Mouse (Mus musculus) right cerebral cortex, postnatal 10 days (tissue): ENCODE measurements around the gene Atp6v0a4.

Experiments used
- DNase-seq, 2 experiments: peaks; one replicate each; pipeline ENCODE4 v3.0.0; 2021; ENCODE audit warnings: low spot score in 2 of 2

Atp6v0a4 gene

DNA sequence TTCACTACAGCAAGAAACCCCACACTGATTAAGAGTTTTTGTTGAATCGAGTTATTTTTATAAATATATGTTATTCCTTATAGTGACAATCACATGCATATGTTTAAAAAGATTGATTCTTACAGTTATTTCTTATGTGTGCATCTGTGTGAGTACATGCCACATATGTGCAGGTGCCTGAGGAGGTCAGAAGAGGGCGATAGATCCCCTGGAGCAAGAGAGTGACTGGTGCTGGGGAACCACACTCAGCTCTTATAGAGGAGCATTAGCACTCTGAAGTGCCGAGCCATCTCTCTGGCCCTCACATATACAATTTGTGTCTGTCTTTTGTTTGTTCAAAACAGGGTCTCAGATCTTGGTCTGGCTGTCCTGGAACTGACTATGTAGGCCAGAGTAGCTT lies 50.8 kb downstream of the Atp6v0a4 start:
- no peak for DNase-seq

DNA sequence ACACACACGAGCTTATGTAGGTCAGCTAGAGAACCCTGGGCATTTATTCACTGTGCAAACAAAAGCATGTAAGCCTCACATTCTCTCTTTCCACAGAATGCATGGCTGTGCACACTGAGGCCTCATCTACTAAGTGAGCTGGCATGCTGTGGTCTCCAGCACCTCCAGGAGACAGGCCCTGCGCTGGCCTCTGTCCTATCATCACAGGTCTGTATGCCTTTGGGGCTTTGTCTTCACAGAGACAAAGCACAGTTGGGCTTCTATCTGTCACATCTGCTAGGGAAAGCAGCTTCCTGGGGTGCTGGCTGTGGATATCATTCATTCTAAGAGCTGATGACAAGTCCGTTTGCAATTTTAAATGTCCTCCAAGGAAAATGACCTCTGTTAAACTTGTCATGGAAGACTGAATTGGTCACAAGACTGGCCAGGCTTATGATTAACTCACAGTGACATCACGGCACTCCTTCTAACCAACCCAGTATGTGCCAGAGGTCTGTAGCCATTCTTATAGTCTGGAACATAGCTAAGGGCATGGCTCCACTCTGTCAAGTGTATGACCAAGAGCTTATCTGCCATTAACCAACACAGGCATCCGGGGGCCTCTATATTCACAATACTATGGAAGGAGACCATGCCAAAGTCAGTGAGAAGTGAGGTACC lies 52.1 kb downstream of the Atp6v0a4 start:
- no peak for DNase-seq

DNA sequence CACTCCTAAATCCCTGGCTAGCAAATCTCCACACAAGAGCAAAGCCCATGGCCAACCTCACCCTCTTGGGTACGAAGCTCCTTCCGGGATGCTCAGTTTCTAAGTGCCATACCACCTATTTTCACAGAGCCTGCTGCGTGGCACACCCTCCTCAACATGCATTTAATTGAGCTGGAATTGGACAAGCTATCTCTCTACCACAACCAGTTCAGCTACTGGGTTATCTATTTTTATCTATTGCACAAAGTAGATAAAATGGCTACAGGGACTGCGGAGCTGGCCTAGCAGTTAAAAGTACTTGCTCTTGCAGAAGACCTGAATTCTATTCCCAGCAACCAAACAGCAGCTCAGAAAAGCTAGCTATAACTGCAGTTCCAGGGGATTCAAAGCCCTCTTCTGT lies 53.1 kb downstream of the Atp6v0a4 start:
- DNase-seq, result no peak

DNA sequence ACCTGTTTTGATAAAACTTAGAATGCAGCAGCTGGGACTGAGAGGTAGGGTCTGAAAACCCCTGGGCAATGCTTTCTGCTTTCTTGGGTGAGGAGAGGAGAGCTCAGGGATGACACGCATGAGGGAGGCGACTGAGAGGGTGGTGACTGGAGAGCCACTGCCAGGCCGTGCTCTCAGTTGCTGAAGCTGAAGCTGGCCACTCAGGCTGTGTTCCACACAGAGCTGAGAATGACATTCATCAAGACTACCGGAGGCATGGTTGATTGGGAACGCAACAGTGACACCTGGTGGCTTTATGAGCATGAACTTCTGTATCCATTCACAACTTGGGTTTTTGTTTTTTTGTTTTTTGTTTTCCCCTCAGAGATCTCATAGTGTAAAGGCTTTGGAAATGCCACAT lies 58.2 kb downstream of the Atp6v0a4 start:
- peak; percentile 78 for DNase-seq

DNA sequence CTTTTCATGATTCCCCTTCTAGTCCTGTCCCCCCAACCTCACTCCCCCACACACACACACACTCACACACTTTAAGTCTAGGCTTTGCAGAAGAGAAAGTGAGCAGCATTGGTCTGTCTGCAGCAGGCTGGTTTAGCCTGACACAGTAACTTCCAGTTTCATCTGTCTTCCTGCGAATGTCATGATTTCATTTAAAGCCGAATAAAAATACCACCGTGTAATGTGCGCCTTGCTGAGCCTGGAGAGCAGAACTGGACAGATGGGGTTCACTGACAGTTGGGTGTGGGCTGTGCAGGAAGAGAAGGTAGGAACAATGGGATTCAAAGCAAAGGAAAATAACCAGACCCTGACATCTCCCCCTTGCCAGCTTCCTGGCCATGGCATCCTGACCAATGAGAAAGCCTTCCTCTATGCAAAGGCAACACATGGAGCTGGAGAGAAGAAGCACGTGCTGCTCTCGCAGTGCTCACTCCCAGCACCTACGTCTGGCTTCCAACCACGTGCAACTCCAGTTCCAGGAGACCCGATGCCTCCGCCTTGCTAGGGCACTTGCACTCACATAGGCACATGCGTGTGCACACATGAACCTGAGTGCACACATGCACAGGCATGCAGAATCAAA lies 58.8 kb downstream of the Atp6v0a4 start:
- DNase-seq, result peak; percentile 40 to 57

DNA sequence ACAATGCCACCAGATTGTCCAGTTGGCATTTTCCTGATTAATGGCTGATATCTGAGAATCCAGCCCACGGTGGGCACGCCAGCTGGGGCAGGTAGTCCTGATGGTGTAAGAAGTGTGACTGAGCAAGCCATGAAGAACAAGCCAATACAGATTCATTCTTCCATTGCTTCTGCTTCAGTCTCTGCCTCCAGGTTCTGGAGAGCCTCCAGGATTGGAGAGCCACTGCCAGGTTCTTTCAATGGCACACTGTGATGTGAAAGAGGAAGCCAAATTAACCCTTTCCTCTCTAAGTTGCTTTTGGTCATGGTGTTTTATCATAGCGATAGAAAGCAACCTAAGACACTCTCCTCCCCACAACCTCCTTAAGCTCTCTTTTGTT lies 59.3 kb downstream of the Atp6v0a4 start:
- DNase-seq, result peak; percentile 82 to 85

DNA sequence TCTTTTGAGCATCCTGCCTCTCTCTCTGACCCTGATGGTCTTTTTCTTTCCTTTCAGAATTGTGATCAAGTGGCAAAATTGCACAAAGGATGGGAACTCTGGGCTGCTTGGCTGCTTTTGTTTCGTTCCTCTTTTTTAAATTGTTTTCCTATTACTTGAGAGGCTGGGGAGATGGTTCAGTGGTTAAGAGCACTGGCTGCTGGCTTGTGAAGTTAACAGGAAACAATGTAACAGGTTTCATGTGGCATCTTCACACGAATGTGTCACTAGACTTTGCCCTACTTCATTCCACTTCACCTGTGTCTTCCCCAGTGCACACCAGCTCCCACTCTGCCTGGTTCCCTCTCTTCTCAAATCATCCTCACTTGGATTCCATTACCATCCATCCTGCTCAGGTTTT lies 59.8 kb downstream of the Atp6v0a4 start:
- no peak for DNase-seq

DNA sequence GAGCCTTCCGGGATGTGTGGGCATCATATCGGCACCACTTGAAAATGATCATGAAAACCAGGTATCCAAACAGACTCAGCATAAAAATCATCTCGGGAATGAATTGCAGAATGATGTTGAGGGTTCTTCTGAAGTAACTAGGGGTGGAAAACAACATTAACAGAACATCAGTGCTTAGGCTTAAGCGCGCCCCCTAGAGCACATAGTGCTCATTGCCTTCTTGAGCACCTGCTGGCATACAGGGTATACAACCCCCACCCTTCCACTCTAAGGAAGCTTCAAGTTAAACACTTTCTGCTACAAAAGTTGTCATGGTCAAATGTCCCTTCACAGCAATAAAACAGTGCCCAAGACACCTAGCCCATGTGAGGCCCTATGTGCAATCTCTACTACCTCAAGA lies 65.6 kb downstream of the Atp6v0a4 start:
- no peak for DNase-seq

DNA sequence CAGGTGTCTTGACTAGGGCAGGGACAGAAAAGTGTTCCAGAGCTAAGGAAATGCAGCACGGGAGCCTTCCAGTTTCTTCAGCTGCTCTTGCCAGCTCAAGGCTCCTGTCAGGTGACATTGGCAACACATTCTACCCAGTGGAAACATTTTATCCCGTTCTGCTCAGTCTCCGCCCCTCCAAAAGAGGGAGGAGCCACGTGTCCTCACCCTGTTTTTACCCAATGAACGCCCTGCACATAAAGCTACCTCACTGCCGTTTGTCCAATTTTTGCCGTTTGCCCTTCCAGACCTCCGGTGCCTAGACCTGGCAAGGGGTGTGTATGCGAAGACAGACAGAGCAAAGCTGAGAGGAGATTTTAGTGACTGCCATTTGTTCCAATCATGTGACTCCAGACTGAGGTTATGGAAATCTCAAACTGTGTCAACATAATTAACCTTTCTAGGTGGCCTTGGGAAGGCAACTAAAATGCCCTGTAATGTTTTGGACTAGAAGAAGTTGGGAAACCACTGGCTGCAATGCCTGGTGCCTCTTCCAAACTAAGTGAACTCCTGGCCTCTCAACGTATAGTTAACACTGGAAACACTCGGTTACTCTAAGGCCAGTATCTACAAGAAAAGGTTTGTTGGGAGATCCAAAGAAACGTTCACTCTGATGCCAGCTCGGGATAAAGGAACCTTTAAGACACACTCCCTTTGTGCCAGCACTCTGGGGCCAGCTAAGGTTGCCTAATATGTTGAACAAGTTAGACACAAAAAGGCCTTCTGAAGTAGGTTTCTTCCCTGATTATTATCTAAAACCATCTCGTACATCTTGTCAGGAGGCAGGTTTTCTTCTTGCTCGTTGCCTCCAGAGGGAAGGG lies 68.7 kb downstream of the Atp6v0a4 start:
- DNase-seq, result no peak

DNA sequence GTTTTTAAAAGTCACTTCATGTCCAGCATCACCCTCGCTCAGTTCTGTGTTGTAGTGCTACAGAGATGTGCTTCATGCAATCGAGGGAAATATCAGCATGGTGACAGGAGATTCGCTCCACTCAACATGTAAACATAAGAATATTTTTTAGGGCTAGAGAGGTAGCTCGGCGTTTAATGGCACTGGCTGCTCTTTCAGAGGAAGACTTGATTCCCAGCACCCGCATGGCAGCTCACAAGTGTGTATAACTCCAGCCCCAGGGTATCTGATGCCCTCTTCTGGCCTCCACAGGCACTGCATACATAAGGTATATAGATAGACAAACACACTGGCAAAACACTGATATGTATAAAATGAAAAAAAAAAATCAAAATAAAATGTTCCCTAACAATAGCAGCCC lies 74.8 kb downstream of the Atp6v0a4 start:
- no peak for DNase-seq

DNA sequence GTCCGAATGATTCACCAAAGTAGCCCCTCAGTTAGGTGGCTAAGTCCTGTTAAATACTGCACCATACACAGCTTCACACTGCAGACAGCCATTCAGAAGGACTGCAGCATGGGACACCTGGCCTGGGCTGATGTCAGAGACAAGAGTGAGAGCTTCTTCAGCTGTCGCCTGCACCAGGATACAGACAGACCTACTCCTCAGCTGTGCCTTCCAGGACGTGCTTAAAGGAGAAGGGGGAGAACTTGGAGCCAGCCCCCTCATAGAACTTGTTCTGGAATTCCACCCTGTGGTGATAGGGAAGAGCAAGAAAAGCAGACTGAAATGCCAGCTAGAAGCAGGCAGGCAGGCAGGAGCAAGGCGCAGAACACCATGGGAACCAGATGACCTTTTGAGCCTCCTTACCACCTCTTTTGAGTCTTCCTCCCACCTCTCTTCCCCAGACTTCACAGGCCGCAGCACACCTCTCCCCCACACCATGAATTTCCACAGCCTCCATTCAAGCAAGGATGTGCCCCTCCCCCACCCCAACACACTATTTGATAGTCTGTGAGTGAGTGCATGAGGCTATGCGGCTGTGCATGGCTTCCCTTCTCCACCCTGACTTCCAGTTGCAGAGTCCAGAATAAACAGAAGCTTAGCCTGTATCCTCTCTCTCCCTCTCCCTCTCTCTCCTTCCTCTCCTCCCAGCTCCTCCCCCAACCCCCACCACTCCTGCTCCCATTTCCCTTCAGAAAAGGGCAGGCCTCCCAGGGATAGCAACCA lies 75.4 kb downstream of the Atp6v0a4 start:
- no peak for DNase-seq

DNA sequence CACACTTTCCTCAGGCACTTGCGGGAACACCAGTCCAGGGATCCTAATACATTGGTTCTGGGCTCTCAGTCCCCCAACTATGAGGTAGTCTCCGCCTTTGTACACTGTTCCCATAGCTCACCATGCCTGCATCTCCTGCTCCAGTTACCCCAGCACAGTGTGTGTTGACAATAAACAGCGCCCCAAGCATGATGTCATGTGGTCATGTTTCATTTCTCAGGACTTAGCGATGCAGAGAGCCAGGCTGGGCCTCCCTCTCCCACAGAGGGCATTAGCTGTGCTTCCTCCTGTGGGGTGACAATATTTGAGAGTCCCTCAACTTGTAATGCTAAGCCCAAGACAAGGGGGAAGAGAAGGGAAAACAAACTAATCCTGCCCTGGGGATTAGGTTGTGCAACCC lies 76.4 kb downstream of the Atp6v0a4 start:
- DNase-seq, result no peak

DNA sequence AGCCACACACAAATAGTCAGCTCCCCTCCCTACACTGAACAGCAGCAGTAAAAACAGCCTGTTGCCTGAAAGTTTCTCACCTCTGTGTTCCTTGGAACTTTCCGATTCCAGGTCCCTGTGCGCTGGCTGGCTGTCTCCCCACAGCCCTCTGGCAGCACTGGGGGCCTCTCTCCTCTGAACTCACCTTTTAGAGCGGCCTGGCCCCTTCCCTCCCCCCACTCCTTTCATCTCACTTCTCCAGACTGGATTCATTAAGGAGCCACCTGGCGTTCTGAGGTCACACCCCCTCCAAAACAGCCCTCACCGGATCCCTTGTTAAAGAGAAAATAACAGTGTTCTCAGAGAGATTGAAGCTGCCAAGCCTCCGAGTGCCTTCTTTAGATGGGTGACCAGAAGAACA lies 77.5 kb downstream of the Atp6v0a4 start, which contains the start of gene Svopl:
Gene Svopl (minus strand): TSS at position 159 of the 400 bp plus-strand sequence.
- no peak for DNase-seq

DNA sequence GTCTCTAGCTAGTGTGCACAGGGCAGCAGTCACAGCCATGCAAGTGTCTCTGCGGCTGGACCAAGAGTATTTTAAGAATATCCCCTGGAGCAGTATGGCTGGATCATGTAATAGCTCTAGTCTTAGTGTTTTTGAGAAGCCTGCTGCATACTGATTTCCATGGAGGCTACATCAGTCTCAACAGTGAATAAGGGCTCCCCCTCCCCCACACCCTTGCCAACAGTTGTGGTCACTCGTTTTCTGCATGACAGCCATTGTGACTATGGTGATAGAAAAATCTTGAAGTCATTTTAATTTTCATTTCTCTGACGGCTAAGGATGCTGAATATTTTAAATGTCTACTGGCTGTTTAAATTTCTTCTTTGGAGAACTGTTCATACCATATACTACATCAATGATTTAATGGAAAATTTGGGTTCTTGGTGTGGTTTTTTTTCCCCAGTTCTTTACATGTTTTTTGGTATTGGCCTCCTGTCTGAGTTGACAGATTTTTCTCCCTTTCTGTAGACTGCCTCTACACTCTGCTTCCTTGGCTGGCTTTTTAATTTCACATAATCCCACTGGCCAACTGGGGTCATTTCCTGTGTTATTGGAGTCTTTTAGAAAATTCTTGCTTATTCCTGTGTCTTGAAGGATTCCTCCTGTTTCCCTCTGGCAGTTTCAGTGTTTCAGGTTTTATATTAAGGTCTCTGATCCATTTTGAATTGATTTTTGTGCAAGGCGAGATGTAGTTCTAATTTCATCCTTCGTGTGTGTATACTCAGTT lies 91.4 kb downstream of the Atp6v0a4 start:
- no peak for DNase-seq

DNA sequence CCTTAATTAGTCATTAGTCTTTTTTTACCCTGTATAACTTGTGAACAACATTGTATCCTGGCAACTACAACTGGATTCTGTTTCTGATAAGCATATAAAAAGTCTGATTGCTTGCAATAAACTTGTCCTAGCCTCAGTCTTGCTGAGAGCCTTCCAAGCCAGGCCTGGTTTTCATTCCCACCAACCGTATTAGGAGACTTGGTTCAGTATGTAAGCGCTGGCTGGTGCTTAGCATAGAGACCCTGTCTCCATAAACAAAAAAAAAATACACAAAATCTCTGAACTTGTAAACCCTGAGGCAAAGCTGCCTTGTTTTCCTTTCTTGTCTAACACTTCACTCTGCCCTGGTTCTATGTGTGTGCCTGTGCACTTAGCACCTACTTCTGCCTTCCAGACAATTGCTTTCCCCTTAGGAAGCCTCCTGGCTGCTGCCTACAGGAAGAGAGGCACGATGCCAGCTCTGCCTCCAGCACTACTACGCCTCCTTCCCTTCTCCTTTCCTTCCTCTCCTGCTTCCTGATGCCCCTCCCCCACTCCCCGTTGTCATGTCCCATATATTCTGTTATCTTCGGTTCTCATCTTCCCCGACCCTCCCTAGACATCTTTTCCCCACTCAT lies 92.4 kb downstream of the Atp6v0a4 start:
- DNase-seq, result peak; percentile 52 to 56

DNA sequence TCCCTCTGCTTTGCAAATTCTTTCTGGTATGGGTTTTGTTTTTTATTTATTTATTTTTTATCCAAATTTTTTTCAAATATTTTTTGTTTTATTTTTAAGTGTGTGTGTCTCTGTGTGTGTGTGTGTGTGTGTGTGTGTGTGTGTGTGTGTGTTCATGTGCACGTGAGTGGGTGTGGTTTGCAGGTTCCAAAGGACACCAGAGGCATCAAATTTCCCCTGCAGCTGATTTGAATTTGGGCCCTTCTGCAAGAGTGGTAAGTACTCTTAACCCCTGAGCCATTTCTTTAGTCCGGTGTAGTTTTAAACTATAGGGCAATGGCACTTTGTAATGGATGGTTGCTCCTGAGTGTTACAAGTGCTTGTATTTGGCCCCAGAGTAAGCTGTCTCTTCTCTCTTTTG lies 96.2 kb downstream of the Atp6v0a4 start:
- DNase-seq, result no peak

DNA sequence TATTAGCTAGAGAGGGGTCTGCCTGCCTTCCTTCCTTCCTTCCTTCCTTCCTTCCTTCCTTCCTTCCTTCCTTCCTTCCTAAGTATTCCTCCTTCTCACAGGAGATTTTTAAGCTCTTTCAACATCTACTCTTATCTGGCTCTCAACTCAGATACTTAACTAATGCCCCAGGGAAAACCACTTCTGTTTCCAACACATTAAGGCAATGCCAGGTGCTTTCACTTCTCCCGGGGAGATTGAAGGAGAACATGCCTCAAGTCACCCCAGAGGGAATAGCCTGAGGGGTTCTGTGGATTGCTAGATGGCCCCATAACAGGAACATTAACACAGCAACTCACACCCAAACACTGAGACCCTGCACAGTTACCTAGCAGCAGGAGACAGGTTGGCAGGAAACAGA lies 96.6 kb downstream of the Atp6v0a4 start:
- DNase-seq, result no peak

DNA sequence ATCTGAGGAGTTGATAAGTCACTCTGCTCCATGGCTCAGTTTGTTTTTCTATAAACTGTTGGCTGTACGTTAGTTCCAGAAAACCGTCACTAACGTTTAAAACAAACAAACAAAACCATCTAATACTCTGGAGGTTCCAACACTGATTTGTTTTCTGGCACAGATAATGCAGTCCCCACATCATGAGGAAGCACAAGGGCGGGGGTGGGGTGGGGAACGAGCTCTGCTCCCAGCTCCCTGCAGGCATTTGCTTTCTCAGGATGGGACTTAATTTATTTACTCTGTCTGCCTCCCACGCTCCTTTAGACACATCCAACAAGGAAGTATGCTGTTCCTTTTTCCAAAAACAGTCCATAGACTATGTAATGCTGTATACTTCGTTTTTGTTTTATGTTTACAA lies 101.1 kb downstream of the Atp6v0a4 start:
- no peak for DNase-seq

DNA sequence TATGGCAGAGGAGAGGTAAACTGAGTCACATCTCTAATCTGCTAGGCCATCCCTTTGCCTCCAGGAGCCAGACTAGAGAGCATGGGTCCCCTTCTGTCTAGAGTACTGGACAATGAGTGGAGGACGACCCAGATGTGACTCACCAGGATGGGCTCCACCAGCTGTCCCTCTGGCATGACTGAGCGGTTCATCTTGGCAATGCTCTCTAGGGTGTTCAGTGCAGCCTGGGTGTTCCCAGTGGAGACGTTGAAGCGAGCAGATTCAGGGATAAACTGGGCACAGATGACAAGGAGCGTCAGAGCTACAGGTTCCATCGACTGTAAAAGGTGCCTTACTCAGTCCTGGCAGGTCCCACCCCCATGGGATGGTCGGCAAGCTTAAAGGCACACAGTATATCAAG lies 103.0 kb downstream of the Atp6v0a4 start:
- no peak for DNase-seq

DNA sequence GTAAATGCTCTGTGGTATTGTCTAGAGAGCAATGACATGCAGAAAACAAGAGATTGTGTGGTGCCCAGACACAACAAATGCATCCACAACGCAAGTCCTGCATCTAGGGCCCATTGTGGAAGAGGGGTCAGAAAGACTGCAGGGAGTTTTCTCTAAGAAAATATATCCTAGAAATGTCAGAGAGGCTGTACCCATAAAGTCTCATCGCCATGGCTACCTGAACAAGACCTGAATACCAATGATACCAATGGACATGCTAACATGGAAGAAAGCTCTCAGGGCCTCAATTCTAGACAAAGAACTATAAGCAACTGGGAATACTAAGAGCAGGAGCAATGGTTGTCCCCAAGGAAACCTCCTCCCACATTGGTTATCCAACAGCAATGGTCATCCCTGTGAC lies 111.6 kb downstream of the Atp6v0a4 start:
- no peak for DNase-seq

DNA sequence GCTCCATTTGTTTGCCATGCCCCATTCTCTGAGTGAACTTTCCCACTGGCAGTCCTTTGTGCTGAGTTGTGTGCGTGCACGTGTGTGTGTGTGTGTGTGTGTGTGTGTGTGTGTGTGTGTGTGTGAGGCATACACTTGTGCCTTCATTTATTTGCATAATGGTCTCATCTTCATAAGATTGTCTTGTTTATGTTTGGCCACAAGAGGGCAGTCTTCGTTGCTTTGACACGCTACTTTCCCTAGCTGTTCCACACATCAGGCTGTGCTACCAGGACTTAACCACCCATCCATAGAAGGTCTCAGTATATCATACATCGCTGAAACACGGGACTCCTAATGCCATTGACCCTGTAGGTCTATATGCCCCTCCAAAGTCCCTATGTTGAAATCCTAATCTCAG lies 116.9 kb downstream of the Atp6v0a4 start:
- peak; percentile 48 to 62 for DNase-seq
